Mouse (Mus musculus) adipocyte (in vitro differentiated cells): ENCODE measurements around the gene Ikzf3.

ENCODE experiments used
- DNase-seq: peaks from one replicate; pipeline ENCODE4 v3.0.0-alpha.2; 2016; ENCODE audit warnings: low spot score

Gene Ikzf3

GRCm38 (mm10) chr11:98446562-98447474, 99.0 kb downstream of the Ikzf3 start:
- no peak for DNase-seq

GRCm38 (mm10) chr11:98446213-98446561, 99.6 kb downstream of the Ikzf3 start, which contains the start of gene Grb7:
TSS of gene Grb7 (plus strand) at chr11:98446394.
- no peak for DNase-seq

- DNase-seq: no peak
Observed at GRCm38 (mm10) chr11:98445679-98446078, 100.2 kb downstream of the Ikzf3 start.

GRCm38 (mm10) chr11:98445238-98445637, 100.6 kb downstream of the Ikzf3 start:
- no peak for DNase-seq

- DNase-seq: no peak
Observed at GRCm38 (mm10) chr11:98443688-98444087, 102.1 kb downstream of the Ikzf3 start.

GRCm38 (mm10) chr11:98438331-98439158, 107.3 kb downstream of the Ikzf3 start, which contains the start of gene Mien1:
TSS of gene Mien1 (minus strand) at chr11:98438991.
- DNase-seq: peak; percentile 91

- no peak for DNase-seq
Observed at GRCm38 (mm10) chr11:98437441-98437840, 108.4 kb downstream of the Ikzf3 start.

- DNase-seq: no peak
Observed at GRCm38 (mm10) chr11:98435723-98436122, 110.1 kb downstream of the Ikzf3 start.

GRCm38 (mm10) chr11:98431743-98432502, 113.9 kb downstream of the Ikzf3 start:
- no peak for DNase-seq

- DNase-seq: no peak
Observed at GRCm38 (mm10) chr11:98428436-98428835, 117.4 kb downstream of the Ikzf3 start.

- DNase-seq: no peak
Observed at GRCm38 (mm10) chr11:98426592-98426991, 119.2 kb downstream of the Ikzf3 start.

GRCm38 (mm10) chr11:98418939-98419547, 126.8 kb downstream of the Ikzf3 start:
- no peak for DNase-seq

- no peak for DNase-seq
Observed at GRCm38 (mm10) chr11:98418273-98418672, 127.6 kb downstream of the Ikzf3 start.

GRCm38 (mm10) chr11:98417074-98417473, 128.8 kb downstream of the Ikzf3 start:
- DNase-seq: no peak
